Mouse (Mus musculus): ENCODE measurements around the gene Polm.

GRCm38 (mm10) chr11:5782199-5782944, 55.4 kb downstream of the Polm start:
- peak; percentile 17 to 55 (median 40) for TF ChIP-seq CTCF (IDR thresholded peaks at IDR 0.05 in 2 of 3, conservative IDR thresholded peaks at IDR 0.05 in 1 of 3; ENCODE audit: control insufficient read depth in 1 of 3, insufficient read depth in 1 of 3, low read depth in 2 of 3, low read length in 3 of 3, poor library complexity in 1 of 3, severe bottlenecking in 1 of 3)
- TF ChIP-seq MAX (IDR thresholded peaks at IDR 0.05; ENCODE audit: low read length) = no peak
- TF ChIP-seq GATA1 (IDR thresholded peaks at IDR 0.05; ENCODE audit: low read depth, low read length) = peak; percentile 73
- TF ChIP-seq MXI1 (IDR thresholded peaks at IDR 0.05; ENCODE audit: low read depth, low read length) = no peak
- TF ChIP-seq ZC3H11A (IDR thresholded peaks at IDR 0.05; ENCODE audit: low read depth, low read length) = no peak
- peak in 1 of 2 experiments; percentile 54; a peak in 2 of 4 replicates for TF ChIP-seq EP300 (IDR thresholded peaks at IDR 0.05; ENCODE audit: low read depth in 1 of 2, low read length in 2 of 2)
- TF ChIP-seq RAD21 (IDR thresholded peaks at IDR 0.05; ENCODE audit: low read depth, low read length) = no peak; the same call in 1 of the 2 replicates
- no peak for TF ChIP-seq CHD2 (IDR thresholded peaks at IDR 0.05; ENCODE audit: low read length)
- no peak for TF ChIP-seq NRF1 (IDR thresholded peaks at IDR 0.05; ENCODE audit: insufficient read depth, low read depth, low read length, poor library complexity, severe bottlenecking)

All from MEL (cell line).